ENCODE assay signal across 17 mouse cellular contexts in genomic region chr17:50668681-50669208, GRCm38 (mm10).
"Had no signal": no experiment of that assay in that cellular context is flagged by ENCODE, and none has a peak within 500 bp of the region (broad histone marks: within the 10 kb centered on the region; RNA-seq: fewer than 3 reads in every experiment).

No protein-coding gene starts in this region.

- H3K4me1 ChIP-seq: limb, embryonic 10.5 days; liver, embryonic 15.5 days; megakaryocyte, embryonic 14.5 days; neural tube, embryonic 12.5 days had no signal

- H3K9me3 ChIP-seq: limb, embryonic 10.5 days; liver, embryonic 15.5 days; megakaryocyte, embryonic 14.5 days; neural tube, embryonic 12.5 days had no signal

- H3K27me3 ChIP-seq: liver, embryonic 15.5 days; megakaryocyte, embryonic 14.5 days; neural tube, embryonic 12.5 days had no signal

- H3K4me2 ChIP-seq: liver, embryonic 11.5 days; liver, embryonic 15.5 days; midbrain, embryonic 11.5 days; neural tube, embryonic 12.5 days had no signal

- H3K9ac ChIP-seq: liver, embryonic 15.5 days; neural tube, embryonic 12.5 days had no signal

- DNase-seq: kidney, adult 11 months; kidney, adult 9 months; kidney, postnatal 36 days; lung, adult 2 months; lung, postnatal 10 days; thymus, adult 2 months; thymus, postnatal 25 days had no signal

- H3K4me3 ChIP-seq: layer of hippocampus, adult 2 months; limb, embryonic 10.5 days; liver, embryonic 15.5 days; megakaryocyte, embryonic 14.5 days; neural tube, embryonic 12.5 days had no signal

- H3K27ac ChIP-seq: kidney, postnatal 0 days; layer of hippocampus, adult 2 months; limb, embryonic 10.5 days; liver, embryonic 15.5 days; macrophage; neural tube, embryonic 12.5 days; stomach, postnatal 0 days had no signal

- H3K36me3 ChIP-seq: liver, embryonic 15.5 days; neural tube, embryonic 12.5 days had no signal
